Mouse (Mus musculus): Measurements from ENCODE around the gene Mmrn1. TPM values are rescaled to one million over a fixed set of nuclear protein-coding genes. Genes with fewer than 3 reads are reported as not detected.
"Not testable (repeated sequence)": the region's sequence is repeated elsewhere in the genome, so short reads cannot be mapped to it uniquely, and the experiment has no call there.

Mmrn1 gene
- total RNA-seq (2012; rRNA removed), result not detected in 2 replicates

DNA sequence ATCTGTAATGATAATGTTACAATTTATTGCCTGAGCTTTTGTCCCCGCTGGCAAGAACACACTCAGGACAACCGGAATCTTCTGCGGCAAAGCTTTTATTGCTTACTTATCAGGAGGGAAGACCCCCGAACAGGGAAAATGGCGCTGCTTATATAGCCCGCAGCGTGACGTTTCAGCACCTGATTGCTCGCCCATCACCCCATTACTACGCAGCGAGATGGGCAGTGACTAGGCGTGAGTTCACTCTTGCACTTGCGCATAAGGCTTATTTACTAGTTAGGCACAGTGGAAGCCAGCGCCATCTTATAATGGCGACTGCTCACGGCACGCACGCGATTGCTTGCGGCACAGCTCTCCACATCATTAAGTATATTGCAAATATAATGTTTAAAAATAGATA is at the start of gene Mmrn1:
TSS of gene Mmrn1 (plus strand) at position 301 of the 400 bp plus-strand sequence.
- H3K36me3 ChIP-seq (ENCODE audit: control insufficient read depth, insufficient read depth, low read length, poor library complexity, severe bottlenecking); H3K4me3 ChIP-seq (ENCODE audit: insufficient read depth in 1 of 2, low read depth in 1 of 2, low read length in 2 of 2, poor library complexity in 1 of 2, severe bottlenecking in 1 of 2); H3K4me1 ChIP-seq (ENCODE audit: control insufficient read depth in 2 of 2, insufficient read depth in 2 of 2, low read length in 2 of 2, poor library complexity in 1 of 2); H3K9ac ChIP-seq (ENCODE audit: insufficient read depth, low read depth, low read length, poor library complexity, severe bottlenecking); DNase-seq (ENCODE audit: low read depth, low spot score); H3K27ac ChIP-seq (ENCODE audit: insufficient read depth, low read depth, low read length, poor library complexity, severe bottlenecking); H3K9me3 ChIP-seq (ENCODE audit: control insufficient read depth, insufficient read depth, low read depth, low read length): not testable (repeated sequence)
- in situ Hi-C loops (cut with MboI; ENCODE audit: low sequenced_read_pairs in 2 of 2, unreplicated experiment in 2 of 2), result loop anchor here in 1 of 2 experiments (25.0 kb wide), 1 partner anchor 362 kb away; no protein-coding TSS in a partner anchor

DNA sequence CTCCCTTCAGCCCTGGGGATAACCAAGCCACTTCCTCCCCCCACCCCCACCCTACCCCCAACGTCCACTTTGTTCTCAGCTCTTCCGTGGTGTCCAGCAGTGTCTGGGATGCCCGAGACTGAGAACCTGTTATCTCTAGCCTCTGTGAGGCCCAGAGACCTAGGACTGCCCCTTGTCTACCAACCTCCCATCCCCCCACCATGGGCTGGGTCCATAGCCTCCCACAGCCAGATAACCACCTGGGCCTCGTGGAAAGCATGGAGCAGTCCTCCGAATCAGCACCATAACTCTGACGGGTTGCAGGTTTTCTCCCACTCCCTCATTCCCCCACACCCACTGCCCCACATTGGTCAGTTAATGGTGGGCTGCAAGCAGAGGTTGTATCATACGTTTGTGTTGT is 44.4 kb upstream of the Mmrn1 start:
- in situ Hi-C loops (cut with MboI; ENCODE audit: low sequenced_read_pairs in 2 of 2, unreplicated experiment in 2 of 2), result no loop called here
- Histone ChIP-seq H3K36me3 (ENCODE audit: control insufficient read depth, insufficient read depth, low read length, poor library complexity, severe bottlenecking) (no peaks in the 10 kb centered on the region), H3K27ac (ENCODE audit: insufficient read depth, low read depth, low read length, poor library complexity, severe bottlenecking) (no peak overlapping the region), H3K4me3 (ENCODE audit: insufficient read depth in 1 of 2, low read depth in 1 of 2, low read length in 2 of 2, poor library complexity in 1 of 2, severe bottlenecking in 1 of 2) (no peak overlapping the region), H3K9me3 (ENCODE audit: control insufficient read depth, insufficient read depth, low read depth, low read length) (no peaks in the 10 kb centered on the region), H3K9ac (ENCODE audit: insufficient read depth, low read depth, low read length, poor library complexity, severe bottlenecking) (no peak overlapping the region), H3K4me1 (ENCODE audit: control insufficient read depth in 2 of 2, insufficient read depth in 2 of 2, low read length in 2 of 2, poor library complexity in 1 of 2) (no peaks in the 10 kb centered on the region)
- no peak for DNase-seq (ENCODE audit: low read depth, low spot score)
- TF ChIP-seq MAFK (IDR thresholded peaks at IDR 0.05; ENCODE audit: insufficient read depth, low read depth, low read length) (no peak), ZC3H11A (IDR thresholded peaks at IDR 0.05; ENCODE audit: borderline replicate concordance, low read depth, low read length) (no peak), HCFC1 (IDR thresholded peaks at IDR 0.05; ENCODE audit: borderline replicate concordance, insufficient read depth, low read length) (no peak), ZNF384 (IDR thresholded peaks at IDR 0.05; ENCODE audit: low read depth, low read length) (no peak), CHD2 (IDR thresholded peaks at IDR 0.05; ENCODE audit: low read depth, low read length) (no peak)

DNA sequence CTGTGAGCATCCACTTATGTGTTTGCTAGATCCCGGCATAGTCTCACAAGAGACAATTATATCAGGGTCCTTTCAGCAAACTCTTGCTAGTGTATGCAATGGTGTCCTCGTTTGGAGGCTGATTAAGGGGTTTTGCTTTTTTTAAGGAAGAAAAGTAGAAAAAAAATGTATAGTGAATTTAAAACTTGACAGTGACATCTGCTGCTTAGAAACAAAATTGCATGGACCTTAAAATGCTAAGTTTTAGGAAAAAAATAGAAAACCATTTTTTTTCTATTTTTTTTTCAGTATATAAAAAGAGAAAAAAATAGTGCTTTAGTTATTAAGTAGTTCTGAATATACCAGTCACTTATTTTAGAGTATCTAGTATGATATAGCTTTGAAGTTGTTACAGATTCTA is 43.2 kb upstream of the Mmrn1 start:
- H3K9ac ChIP-seq (ENCODE audit: insufficient read depth, low read depth, low read length, poor library complexity, severe bottlenecking), result no peak overlapping the region
- in situ Hi-C loops (cut with MboI; ENCODE audit: low sequenced_read_pairs in 2 of 2, unreplicated experiment in 2 of 2), result no loop called here
- no peak for TF ChIP-seq ZC3H11A (IDR thresholded peaks at IDR 0.05; ENCODE audit: borderline replicate concordance, low read depth, low read length)
- TF ChIP-seq HCFC1 (IDR thresholded peaks at IDR 0.05; ENCODE audit: borderline replicate concordance, insufficient read depth, low read length), result no peak
- no peak for TF ChIP-seq ZNF384 (IDR thresholded peaks at IDR 0.05; ENCODE audit: low read depth, low read length)
- no peak for TF ChIP-seq MAFK (IDR thresholded peaks at IDR 0.05; ENCODE audit: insufficient read depth, low read depth, low read length)
- no peak for TF ChIP-seq CHD2 (IDR thresholded peaks at IDR 0.05; ENCODE audit: low read depth, low read length)
- no peaks in the 10 kb centered on the region for H3K36me3 ChIP-seq (ENCODE audit: control insufficient read depth, insufficient read depth, low read length, poor library complexity, severe bottlenecking)
- H3K4me3 ChIP-seq (ENCODE audit: insufficient read depth in 1 of 2, low read depth in 1 of 2, low read length in 2 of 2, poor library complexity in 1 of 2, severe bottlenecking in 1 of 2), result no peak overlapping the region
- H3K9me3 ChIP-seq (ENCODE audit: control insufficient read depth, insufficient read depth, low read depth, low read length), result no peaks in the 10 kb centered on the region
- H3K27ac ChIP-seq (ENCODE audit: insufficient read depth, low read depth, low read length, poor library complexity, severe bottlenecking), result no peak overlapping the region
- no peaks in the 10 kb centered on the region for H3K4me1 ChIP-seq (ENCODE audit: control insufficient read depth in 2 of 2, insufficient read depth in 2 of 2, low read length in 2 of 2, poor library complexity in 1 of 2)
- DNase-seq (ENCODE audit: low read depth, low spot score), result no peak

DNA sequence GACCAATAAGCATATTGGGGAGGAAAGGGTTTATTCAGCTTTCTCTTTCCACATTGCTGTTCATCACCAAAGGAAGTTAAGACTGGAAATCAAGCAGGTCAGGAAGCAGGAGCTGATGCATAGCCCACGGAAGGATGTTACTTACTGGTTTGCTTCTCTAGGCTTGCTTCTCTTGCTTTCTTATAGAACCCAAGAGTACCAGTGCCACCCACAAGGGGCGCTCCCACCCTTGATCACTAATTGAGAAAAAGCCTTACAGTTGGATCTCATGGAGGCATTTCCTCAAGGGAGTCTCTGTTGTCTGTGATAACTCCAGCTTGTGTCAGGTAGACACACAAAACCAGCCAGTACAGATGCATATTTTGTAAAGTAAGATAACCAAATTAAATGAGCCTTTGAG is 17.5 kb upstream of the Mmrn1 start:
- DNase-seq (ENCODE audit: low read depth, low spot score), result peak; percentile 2
- no peak for TF ChIP-seq HCFC1 (IDR thresholded peaks at IDR 0.05; ENCODE audit: borderline replicate concordance, insufficient read depth, low read length)
- no peak for TF ChIP-seq ZC3H11A (IDR thresholded peaks at IDR 0.05; ENCODE audit: borderline replicate concordance, low read depth, low read length)
- no peak for TF ChIP-seq CHD2 (IDR thresholded peaks at IDR 0.05; ENCODE audit: low read depth, low read length)
- TF ChIP-seq MAFK (IDR thresholded peaks at IDR 0.05; ENCODE audit: insufficient read depth, low read depth, low read length), result no peak
- TF ChIP-seq ZNF384 (IDR thresholded peaks at IDR 0.05; ENCODE audit: low read depth, low read length), result no peak
- in situ Hi-C loops (cut with MboI; ENCODE audit: low sequenced_read_pairs in 2 of 2, unreplicated experiment in 2 of 2), result no loop called here
- Histone ChIP-seq H3K4me3 (ENCODE audit: insufficient read depth in 1 of 2, low read depth in 1 of 2, low read length in 2 of 2, poor library complexity in 1 of 2, severe bottlenecking in 1 of 2) (no peak overlapping the region), H3K9me3 (ENCODE audit: control insufficient read depth, insufficient read depth, low read depth, low read length) (no peaks in the 10 kb centered on the region), H3K9ac (ENCODE audit: insufficient read depth, low read depth, low read length, poor library complexity, severe bottlenecking) (no peak overlapping the region), H3K4me1 (ENCODE audit: control insufficient read depth in 2 of 2, insufficient read depth in 2 of 2, low read length in 2 of 2, poor library complexity in 1 of 2) (no peaks in the 10 kb centered on the region), H3K27ac (ENCODE audit: insufficient read depth, low read depth, low read length, poor library complexity, severe bottlenecking) (no peak overlapping the region), H3K36me3 (ENCODE audit: control insufficient read depth, insufficient read depth, low read length, poor library complexity, severe bottlenecking) (no peaks in the 10 kb centered on the region)

DNA sequence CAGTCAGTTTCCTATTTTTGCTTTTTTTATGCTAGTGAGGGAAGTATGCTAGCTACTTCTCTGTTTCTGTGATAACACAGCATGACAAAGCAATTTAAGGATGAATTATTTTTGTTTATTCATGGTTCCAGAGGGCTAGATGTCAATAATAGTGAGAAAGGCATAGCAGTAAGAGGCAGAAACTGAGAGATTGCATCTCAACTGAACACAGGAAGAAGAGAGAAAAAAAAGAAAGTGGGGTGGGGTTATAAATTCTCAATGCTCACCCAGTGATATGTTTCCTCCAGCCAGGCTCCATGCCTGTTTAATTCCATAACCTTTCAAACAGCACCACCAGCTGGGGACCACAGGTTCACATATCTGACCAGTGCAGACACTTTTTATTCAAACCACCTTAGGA is 6.6 kb downstream of the Mmrn1 start:
- in situ Hi-C loops (cut with MboI; ENCODE audit: low sequenced_read_pairs in 2 of 2, unreplicated experiment in 2 of 2), result loop anchor here in 1 of 2 experiments (25.0 kb wide), 1 partner anchor 369 kb away; no protein-coding TSS in a partner anchor
- no peak for TF ChIP-seq MAFK (IDR thresholded peaks at IDR 0.05; ENCODE audit: insufficient read depth, low read depth, low read length)
- no peak for TF ChIP-seq ZC3H11A (IDR thresholded peaks at IDR 0.05; ENCODE audit: borderline replicate concordance, low read depth, low read length)
- TF ChIP-seq HCFC1 (IDR thresholded peaks at IDR 0.05; ENCODE audit: borderline replicate concordance, insufficient read depth, low read length), result no peak
- TF ChIP-seq ZNF384 (IDR thresholded peaks at IDR 0.05; ENCODE audit: low read depth, low read length), result no peak
- no peak for TF ChIP-seq CHD2 (IDR thresholded peaks at IDR 0.05; ENCODE audit: low read depth, low read length)
- no peak overlapping the region for H3K27ac ChIP-seq (ENCODE audit: insufficient read depth, low read depth, low read length, poor library complexity, severe bottlenecking)
- no peaks in the 10 kb centered on the region for H3K9me3 ChIP-seq (ENCODE audit: control insufficient read depth, insufficient read depth, low read depth, low read length)
- no peak overlapping the region for H3K4me3 ChIP-seq (ENCODE audit: insufficient read depth in 1 of 2, low read depth in 1 of 2, low read length in 2 of 2, poor library complexity in 1 of 2, severe bottlenecking in 1 of 2)
- no peaks in the 10 kb centered on the region for H3K36me3 ChIP-seq (ENCODE audit: control insufficient read depth, insufficient read depth, low read length, poor library complexity, severe bottlenecking)
- no peak overlapping the region for H3K9ac ChIP-seq (ENCODE audit: insufficient read depth, low read depth, low read length, poor library complexity, severe bottlenecking)
- H3K4me1 ChIP-seq (ENCODE audit: control insufficient read depth in 2 of 2, insufficient read depth in 2 of 2, low read length in 2 of 2, poor library complexity in 1 of 2), result no peaks in the 10 kb centered on the region
- DNase-seq (ENCODE audit: low read depth, low spot score), result no peak
